Mouse (Mus musculus) liver, postnatal 0 days (tissue): ENCODE measurements around the gene Slx4. TPM values are rescaled to one million over a fixed set of nuclear protein-coding genes. Genes with fewer than 3 reads are reported as not detected.
"Not testable (repeated sequence)": the region's sequence is repeated elsewhere in the genome, so short reads cannot be mapped to it uniquely, and the experiment has no call there.

ENCODE experiments used
- ATAC-seq: fragments of 200-750 bp; cut with Nextera tagmentation; 2 replicates; pipeline ENCODE4 v1.8.0; 2017; ENCODE audit warnings: mild to moderate bottlenecking, moderate library complexity
- DNase-seq: peaks from one replicate; pipeline ENCODE4 v3.0.0-alpha.2; 2016
- H3K27ac ChIP-seq: fragments of 300-500 bp; sonication (generic); 2 replicates; pipeline ENCODE4 v1.5.1; 2014; ENCODE audit warnings: antibody characterized with exemption, moderate library complexity, mild to moderate bottlenecking, low read depth
- H3K27me3 ChIP-seq: fragments of 300-500 bp; sonication (generic); 2 replicates; pipeline ENCODE4 v1.6.1; 2014; ENCODE audit warnings: low read length, control low read depth, mixed read lengths; ENCODE audit not compliant: insufficient read depth
- H3K36me3 ChIP-seq: fragments of 300-500 bp; sonication (generic); replicated peaks from 2 replicates; pipeline ENCODE4 v1.6.1; 2014; ENCODE audit warnings: mild to moderate bottlenecking, control low read depth, low read length, moderate library complexity, mixed read lengths; ENCODE audit not compliant: insufficient read depth
- H3K4me1 ChIP-seq: fragments of 300-500 bp; sonication (generic); 2 replicates; pipeline ENCODE4 v1.6.1; 2014; ENCODE audit warnings: antibody characterized with exemption, mild to moderate bottlenecking, control low read depth; ENCODE audit not compliant: insufficient read depth
- H3K4me2 ChIP-seq: fragments of 300-500 bp; sonication (generic); 2 replicates; pipeline ENCODE4 v1.6.1; 2014; ENCODE audit warnings: low read depth, mild to moderate bottlenecking, low read length, moderate library complexity, mixed read lengths
- H3K4me3 ChIP-seq: fragments of 300-500 bp; sonication (generic); 2 replicates; pipeline ENCODE4 v1.5.1; 2014; ENCODE audit warnings: low read depth, low read length
- H3K9ac ChIP-seq: fragments of 300-500 bp; sonication (generic); replicated peaks from 2 replicates; pipeline ENCODE4 v1.6.1; 2014; ENCODE audit warnings: mild to moderate bottlenecking, moderate library complexity
- H3K9me3 ChIP-seq: fragments of 300-500 bp; sonication (generic); 2 replicates; pipeline ENCODE4 v1.6.1; 2016; ENCODE audit warnings: mild to moderate bottlenecking, control low read depth, low read length, mixed read lengths
- CTCF ChIP-seq: sonication (generic); IDR thresholded peaks from 2 replicates; pipeline ENCODE4 v1.5.1; 2016; ENCODE audit warnings: antibody characterized with exemption, low read depth
- EP300 ChIP-seq: IDR thresholded peaks from 2 replicates; pipeline ENCODE4 v1.6.1; 2016; ENCODE audit warnings: antibody characterized with exemption, low read depth, mild to moderate bottlenecking
- WGBS: fragments of 180-500 bp; shearing (Covaris S2); extraction: QIAGEN DNeasy Blood & Tissue Kit; methylation state at CpG from one replicate; pipeline ENCODE4 v1.1.7; 2014; ENCODE audit not compliant: insufficient replicate concordance; 5-methylcytosine and 5-hydroxymethylcytosine counted together
- polyA plus RNA-seq: library from polyadenylated mRNA; unstranded; fragments of >200 nt; fragmentation: Nextera tagmentation; extraction: Ambion mirVana; gene quantifications from 2 replicates; pipeline ENCODE4 v1.2.1, GENCODE M21; 2015

Slx4 gene
- polyA plus RNA-seq, 1 experiment from 2014 or later: 2.9 TPM

DNA sequence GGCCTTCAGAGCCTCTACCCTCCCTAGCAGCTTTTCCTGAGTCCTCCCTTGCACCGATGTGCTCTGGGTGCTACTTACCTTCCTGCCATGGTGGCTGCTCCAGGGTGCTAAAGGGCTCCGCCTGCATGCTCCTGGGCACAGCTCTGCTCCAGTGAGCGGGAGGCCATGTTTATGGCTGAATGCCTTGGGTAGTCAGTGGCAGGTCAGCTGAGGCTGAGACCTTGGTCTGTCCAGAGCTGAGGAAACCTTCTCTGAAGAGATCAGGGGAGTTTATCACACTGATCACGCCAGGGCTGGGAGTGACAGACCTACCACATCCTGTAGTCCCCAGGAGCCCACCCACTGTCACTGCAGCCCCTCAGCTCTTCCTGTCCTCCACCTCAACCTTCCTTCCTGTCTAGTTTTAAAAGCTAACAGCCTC lies 27.3 kb downstream of the Slx4 start, which contains the start of gene Nlrc3:
Gene Nlrc3 (minus strand): TSS at position 382 of the 421 bp plus-strand sequence.
- TF ChIP-seq EP300 (no peak), CTCF (no peak)
- 0 out of 2 replicates have a peak within 1 kb of the TSS, but pooled peaks have one; percentile 35 for H3K27ac ChIP-seq
- DNase-seq (no peak), ATAC-seq (peak; percentile 33; the same call in 1 of the 2 replicates)
- H3K36me3 ChIP-seq: peaks cover 21% of the 10 kb centered on the region
- H3K27me3 ChIP-seq: no peaks in the 10 kb centered on the region
- no peaks in the 10 kb centered on the region for H3K9me3 ChIP-seq
- H3K4me3 ChIP-seq: no peak within 1 kb of the TSS
- no peak within 1 kb of the TSS for H3K9ac ChIP-seq
- H3K4me1 ChIP-seq: peaks cover 3% of the 10 kb centered on the region; the same call in 1 of the 2 replicates
- H3K4me2 ChIP-seq: no peak within 1 kb of the TSS
- 16% methylated on average over 4 of the region's 4 CpGs for WGBS

DNA sequence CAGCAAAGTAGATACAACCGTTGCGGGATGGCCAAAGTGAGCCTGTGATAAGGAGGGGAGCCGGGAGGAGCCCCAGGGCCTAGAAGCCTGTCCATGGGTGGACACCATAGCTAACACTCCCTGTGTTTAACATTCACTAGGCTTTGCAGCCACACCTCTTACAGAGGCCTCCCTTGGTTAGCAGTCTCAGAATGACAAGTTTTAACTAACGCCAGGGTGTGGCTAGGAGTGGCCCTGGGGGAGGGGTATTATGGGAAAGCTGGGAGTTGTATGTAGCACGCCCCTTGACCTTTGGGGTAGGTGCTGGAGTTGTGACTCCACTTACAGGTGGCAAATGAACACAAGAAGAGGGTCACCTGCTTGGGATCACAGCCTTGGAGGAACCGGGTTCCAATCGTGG lies 27.9 kb downstream of the Slx4 start:
- no peak for ATAC-seq
- Histone ChIP-seq H3K9ac (no peak overlapping the region), H3K27ac (no peak overlapping the region), H3K4me3 (no peak overlapping the region), H3K4me2 (no peak overlapping the region), H3K9me3 (no peaks in the 10 kb centered on the region), H3K36me3 (peaks cover 15% of the 10 kb centered on the region), H3K4me1 (peaks cover 3% of the 10 kb centered on the region; the same call in 1 of the 2 replicates), H3K27me3 (no peaks in the 10 kb centered on the region)
- TF ChIP-seq CTCF: no peak
- no peak for DNase-seq
- WGBS: 53% methylated on average over 7 of the region's 7 CpGs

- H3K27ac ChIP-seq, H3K27me3 ChIP-seq, H3K4me3 ChIP-seq, H3K36me3 ChIP-seq, ATAC-seq, H3K4me2 ChIP-seq, H3K4me1 ChIP-seq, H3K9me3 ChIP-seq, H3K9ac ChIP-seq, DNase-seq: not testable (repeated sequence)
- 84% methylated on average over 17 of the region's 19 CpGs for WGBS
Observed at GRCm38 (mm10) chr16:3974456-3974855, 29.1 kb downstream of the Slx4 start.

DNA sequence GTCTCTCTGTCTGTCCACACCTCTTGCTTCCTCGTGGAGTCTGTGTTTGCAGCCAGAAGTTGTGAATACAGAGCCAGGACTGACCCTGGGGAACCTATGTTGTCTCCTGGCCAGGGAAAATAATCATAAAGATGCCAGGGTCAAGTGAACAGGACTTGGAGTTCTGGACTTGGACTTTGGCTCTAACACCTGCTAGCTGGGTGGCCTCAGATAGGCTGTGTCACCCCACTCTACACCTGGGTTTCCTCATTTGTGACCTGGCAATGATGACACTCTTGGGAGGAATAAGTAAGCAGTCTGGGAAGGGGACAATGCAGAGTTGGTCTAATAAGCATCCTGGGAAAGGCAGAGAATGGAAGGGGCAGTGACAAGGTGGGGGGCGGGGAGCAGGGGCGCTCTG lies 38.0 kb downstream of the Slx4 start:
- Histone ChIP-seq H3K36me3 (no peaks in the 10 kb centered on the region), H3K9ac (no peak overlapping the region), H3K4me2 (no peak overlapping the region), H3K27me3 (no peaks in the 10 kb centered on the region), H3K4me1 (no peaks in the 10 kb centered on the region), H3K4me3 (no peak overlapping the region), H3K9me3 (no peaks in the 10 kb centered on the region), H3K27ac (no peak overlapping the region)
- no peak for TF ChIP-seq CTCF
- no peak for TF ChIP-seq EP300
- 79% methylated on average over 3 of the region's 3 CpGs for WGBS
- no peak for DNase-seq
- peak; percentile 59 for ATAC-seq

DNA sequence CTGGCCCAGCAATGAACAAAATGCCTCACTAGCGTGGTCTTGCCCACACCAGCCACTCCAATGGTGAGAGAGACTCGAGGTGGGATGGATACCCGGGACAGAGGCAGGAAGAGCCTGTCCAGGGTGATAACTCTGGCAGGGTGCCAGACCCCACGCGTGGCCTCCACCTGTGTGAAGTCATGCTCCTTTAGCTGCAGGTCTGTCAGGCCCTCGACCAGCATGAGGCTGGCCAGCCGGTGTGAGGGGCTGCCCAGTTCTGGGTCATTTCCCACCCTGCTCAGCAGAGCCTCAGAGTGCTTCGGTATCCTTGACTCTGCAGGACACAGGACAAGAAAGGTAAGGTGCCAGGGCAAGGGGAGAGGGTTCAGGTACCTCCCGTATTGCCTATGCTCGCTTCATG lies 38.6 kb downstream of the Slx4 start:
- Histone ChIP-seq H3K4me2 (no peak overlapping the region), H3K9ac (no peak overlapping the region), H3K36me3 (no peaks in the 10 kb centered on the region), H3K27ac (no peak overlapping the region), H3K27me3 (no peaks in the 10 kb centered on the region), H3K4me1 (no peaks in the 10 kb centered on the region), H3K4me3 (no peak overlapping the region), H3K9me3 (no peaks in the 10 kb centered on the region)
- TF ChIP-seq EP300 (no peak), CTCF (no peak)
- DNase-seq (no peak), ATAC-seq (no peak)
- WGBS: 71% methylated on average over 10 of the region's 10 CpGs

DNA sequence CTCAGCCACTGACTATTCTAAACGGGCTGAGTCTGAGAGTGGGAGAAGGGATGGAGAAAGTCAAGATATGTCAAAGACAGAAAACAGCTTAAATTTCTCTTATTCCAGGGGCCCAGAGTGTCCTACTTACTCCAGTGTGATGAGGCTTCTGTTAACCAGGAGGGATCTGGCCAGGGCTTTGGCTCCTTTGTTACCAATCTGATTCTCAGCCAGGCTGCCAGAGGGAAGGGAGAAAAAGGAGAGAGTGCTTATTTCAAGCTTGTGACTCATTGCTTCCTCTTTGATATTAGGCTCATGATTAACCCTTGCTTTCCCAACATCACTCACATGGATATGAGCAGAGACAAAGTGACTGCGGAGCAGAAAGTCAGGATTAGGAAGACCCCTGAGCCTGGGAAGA lies 44.3 kb downstream of the Slx4 start:
- DNase-seq: no peak
- no peak overlapping the region for H3K4me3 ChIP-seq
- no peaks in the 10 kb centered on the region for H3K4me1 ChIP-seq
- TF ChIP-seq EP300: no peak
- H3K9ac ChIP-seq: no peak overlapping the region
- 54% methylated on average over 2 of the region's 2 CpGs for WGBS
- H3K4me2 ChIP-seq: no peak overlapping the region
- ATAC-seq: no peak
- no peaks in the 10 kb centered on the region for H3K36me3 ChIP-seq
- no peak overlapping the region for H3K27ac ChIP-seq
- H3K27me3 ChIP-seq: no peaks in the 10 kb centered on the region
- H3K9me3 ChIP-seq: no peaks in the 10 kb centered on the region

GRCm38 (mm10) chr16:3956369-3956768 lies 47.2 kb downstream of the Slx4 start:
- Histone ChIP-seq H3K27ac (no peak overlapping the region), H3K9ac (no peak overlapping the region), H3K9me3 (no peaks in the 10 kb centered on the region), H3K27me3 (no peaks in the 10 kb centered on the region), H3K4me1 (no peaks in the 10 kb centered on the region), H3K4me2 (no peak overlapping the region), H3K4me3 (no peak overlapping the region), H3K36me3 (no peaks in the 10 kb centered on the region)
- 73% methylated on average over 6 of the region's 6 CpGs for WGBS
- TF ChIP-seq CTCF (no peak), EP300 (no peak)
- DNase-seq (no peak), ATAC-seq (no peak)
